Mouse (Mus musculus): Measurements from ENCODE around the gene Ddx59. TPM values are rescaled to one million over a fixed set of nuclear protein-coding genes. Genes with fewer than 3 reads are reported as not detected.
A peak's percentile ranks its signal among the peaks of the same experiment; 100 is the strongest.

Ddx59 gene
- polyA plus RNA-seq (2012; rRNA removed) = 2.1 and 3.6 TPM in 2 replicates

DNA sequence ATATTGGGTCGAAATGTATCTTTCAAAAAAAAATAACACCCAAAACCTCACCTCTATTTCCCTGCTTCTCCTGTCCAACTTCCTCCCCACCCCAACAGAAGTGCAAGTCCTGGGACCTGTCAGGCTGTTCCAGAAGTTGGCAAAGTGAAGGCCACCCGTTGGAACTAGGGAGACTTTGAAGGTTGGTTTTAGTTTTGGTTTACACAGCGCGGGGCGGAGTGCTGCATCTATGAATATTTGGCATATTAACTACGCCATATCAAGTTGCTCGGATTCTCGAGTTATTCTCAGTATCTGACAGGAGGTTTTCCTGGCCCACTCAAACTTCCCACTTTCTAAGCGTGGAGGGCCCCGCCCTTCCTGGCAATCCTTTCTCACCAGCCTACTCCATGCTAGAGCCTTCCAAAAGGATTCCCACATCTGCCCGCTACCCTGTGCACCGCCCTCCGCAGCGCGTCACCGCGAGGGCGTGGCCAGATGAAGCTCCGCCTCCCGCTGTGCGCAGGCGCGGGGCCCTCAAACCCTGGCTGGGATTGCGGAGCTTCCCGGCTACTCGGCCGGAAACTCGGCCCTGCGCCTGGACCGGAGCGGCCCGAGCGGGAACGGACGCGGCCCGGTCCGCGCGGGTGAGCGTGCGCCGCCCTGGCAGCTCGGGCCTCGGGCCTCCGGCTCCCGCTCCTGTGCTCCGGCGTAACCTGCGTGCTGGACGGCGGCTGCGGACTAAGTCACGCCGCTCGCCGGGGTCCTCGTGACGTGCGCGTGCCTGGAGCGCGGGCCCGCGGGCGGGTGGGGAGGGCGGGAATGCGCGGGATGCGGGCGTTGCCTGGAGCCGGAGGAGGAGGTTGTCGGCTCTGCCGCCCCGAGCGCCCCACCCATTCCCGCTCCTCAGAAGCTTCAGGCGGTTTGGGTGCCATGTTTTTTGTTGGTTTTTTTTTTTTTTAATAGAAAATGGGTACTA is at the start of gene Ddx59:
TSS of gene Ddx59 (plus strand) at position 474 of the 958 bp plus-strand sequence.
- peak; percentile 100 for DNase-seq
- peak; percentile 81 for TF ChIP-seq POLR2A (IDR thresholded peaks at IDR 0.05; ENCODE audit: borderline replicate concordance, extremely low read depth, low read depth, low read length)
- TF ChIP-seq CTCF (IDR thresholded peaks at IDR 0.05; ENCODE audit: insufficient read depth, low read length) = no peak
- WGBS = 1% methylated on average over 78 of the region's 78 CpGs
- H3K4me3 ChIP-seq (replicated peaks; ENCODE audit: extremely low read depth, low read depth, low read length) = peak within 1 kb of the TSS; percentile 87
- no peaks in the 10 kb centered on the region; the same call in 1 of the 2 replicates for H3K4me1 ChIP-seq (ENCODE audit: control insufficient read depth, insufficient read depth, low read length)

DNA sequence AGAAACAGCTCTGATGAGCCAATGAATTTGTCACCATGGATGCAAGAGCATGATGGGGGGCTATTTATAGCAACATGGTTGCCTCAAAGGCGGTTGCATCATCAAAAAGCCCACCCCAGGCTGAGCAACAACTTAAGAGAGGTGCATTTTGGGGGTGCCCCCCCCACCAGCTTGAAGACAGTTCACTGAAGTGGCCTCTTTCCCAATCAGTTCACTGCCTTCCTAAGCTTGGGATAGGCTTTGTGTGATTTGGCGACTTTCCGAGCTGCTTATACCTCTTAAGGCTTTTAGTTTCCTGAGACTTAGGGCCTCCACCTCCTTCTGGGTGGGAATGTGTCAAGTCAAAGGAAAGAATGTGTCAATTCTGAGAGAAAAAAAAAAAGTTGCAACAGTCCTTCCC is 49.1 kb upstream of the Ddx59 start:
- DNase-seq = peak; percentile 55
- WGBS = 75% methylated on average over 3 of the region's 3 CpGs
- no peak for TF ChIP-seq CTCF (IDR thresholded peaks at IDR 0.05; ENCODE audit: insufficient read depth, low read length)
- no peak for TF ChIP-seq POLR2A (IDR thresholded peaks at IDR 0.05; ENCODE audit: borderline replicate concordance, extremely low read depth, low read depth, low read length)
- H3K4me3 ChIP-seq (replicated peaks; ENCODE audit: extremely low read depth, low read depth, low read length) = no peak overlapping the region
- H3K4me1 ChIP-seq (ENCODE audit: control insufficient read depth, insufficient read depth, low read length) = peaks cover 2% of the 10 kb centered on the region

DNA sequence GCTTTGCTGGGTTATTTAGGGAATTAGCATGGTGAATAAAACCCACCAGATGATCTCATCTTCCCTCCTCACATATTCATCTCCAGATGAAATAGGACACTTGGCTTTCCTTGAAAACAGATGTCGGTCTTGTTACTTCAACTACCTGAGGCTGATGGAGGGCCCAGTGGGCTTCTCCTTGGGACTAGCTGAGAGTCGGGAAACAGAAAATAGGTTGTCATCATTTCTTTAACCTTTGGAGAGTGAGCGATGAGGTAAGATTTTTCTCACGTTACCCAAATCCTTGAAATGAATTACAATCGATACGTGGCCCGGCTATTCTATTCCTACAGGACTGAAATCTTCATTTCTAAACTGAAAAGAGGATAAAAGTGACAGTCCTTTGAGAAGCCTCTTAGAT is 35.8 kb upstream of the Ddx59 start:
- no peak overlapping the region for H3K4me3 ChIP-seq (replicated peaks; ENCODE audit: extremely low read depth, low read depth, low read length)
- 96% methylated on average over 7 of the region's 7 CpGs for whole genome bisulfite sequencing
- H3K4me1 ChIP-seq (ENCODE audit: control insufficient read depth, insufficient read depth, low read length) = 0 out of 2 replicates have a peak, but pooled peaks cover 2% of the 10 kb centered on the region
- no peak for DNase-seq
- no peak for TF ChIP-seq POLR2A (IDR thresholded peaks at IDR 0.05; ENCODE audit: borderline replicate concordance, extremely low read depth, low read depth, low read length)
- no peak for TF ChIP-seq CTCF (IDR thresholded peaks at IDR 0.05; ENCODE audit: insufficient read depth, low read length)

DNA sequence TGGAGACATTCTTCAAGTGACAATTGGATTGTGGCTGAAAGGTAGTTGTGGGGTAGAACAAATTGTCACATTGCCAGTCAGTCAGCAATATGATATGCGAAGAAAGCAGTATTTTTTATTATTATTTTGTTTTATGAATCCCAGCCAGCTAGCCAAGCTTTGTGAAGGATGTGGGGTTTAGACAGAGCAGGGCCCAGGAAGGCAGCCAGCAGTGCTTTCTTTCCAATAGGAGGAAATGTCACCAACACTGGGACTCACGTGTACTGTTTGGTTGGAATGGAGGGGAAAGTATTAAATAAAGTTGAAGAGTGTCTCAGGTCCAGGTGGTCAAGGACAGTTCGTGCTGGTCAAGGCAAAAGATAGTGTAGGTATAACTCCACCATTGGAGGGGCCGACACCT is 34.9 kb upstream of the Ddx59 start:
- WGBS = 77% methylated on average over 4 of the region's 4 CpGs
- 0 out of 2 replicates have a peak, but pooled peaks cover 2% of the 10 kb centered on the region for H3K4me1 ChIP-seq (ENCODE audit: control insufficient read depth, insufficient read depth, low read length)
- DNase-seq = no peak
- TF ChIP-seq CTCF (IDR thresholded peaks at IDR 0.05; ENCODE audit: insufficient read depth, low read length) = no peak
- no peak for TF ChIP-seq POLR2A (IDR thresholded peaks at IDR 0.05; ENCODE audit: borderline replicate concordance, extremely low read depth, low read depth, low read length)
- H3K4me3 ChIP-seq (replicated peaks; ENCODE audit: extremely low read depth, low read depth, low read length) = no peak overlapping the region

DNA sequence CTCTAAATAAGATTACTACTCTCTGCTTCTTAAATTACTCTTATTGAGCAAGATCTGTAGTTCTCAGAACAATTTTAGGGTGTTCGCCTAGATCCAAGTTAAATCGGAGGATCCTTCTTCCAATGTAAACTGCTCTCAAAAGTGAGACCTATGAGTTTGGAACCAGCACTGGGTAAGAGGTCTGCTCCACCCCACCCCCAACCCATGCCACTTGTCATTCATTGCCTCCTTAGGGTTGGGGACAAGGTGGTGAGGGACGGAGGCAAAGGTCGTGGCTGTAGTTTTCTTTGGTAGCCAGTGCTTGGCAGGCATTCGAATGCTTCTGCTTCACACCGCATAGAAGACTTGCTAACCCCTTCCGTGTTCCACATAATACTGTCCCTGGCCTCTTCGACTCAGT is 34.5 kb upstream of the Ddx59 start:
- Histone ChIP-seq H3K4me1 (ENCODE audit: control insufficient read depth, insufficient read depth, low read length) (0 out of 2 replicates have a peak, but pooled peaks cover 2% of the 10 kb centered on the region), H3K4me3 (replicated peaks; ENCODE audit: extremely low read depth, low read depth, low read length) (no peak overlapping the region)
- WGBS = 83% methylated on average over 8 of the region's 8 CpGs
- no peak for DNase-seq
- TF ChIP-seq POLR2A (IDR thresholded peaks at IDR 0.05; ENCODE audit: borderline replicate concordance, extremely low read depth, low read depth, low read length) (no peak), CTCF (IDR thresholded peaks at IDR 0.05; ENCODE audit: insufficient read depth, low read length) (no peak)

DNA sequence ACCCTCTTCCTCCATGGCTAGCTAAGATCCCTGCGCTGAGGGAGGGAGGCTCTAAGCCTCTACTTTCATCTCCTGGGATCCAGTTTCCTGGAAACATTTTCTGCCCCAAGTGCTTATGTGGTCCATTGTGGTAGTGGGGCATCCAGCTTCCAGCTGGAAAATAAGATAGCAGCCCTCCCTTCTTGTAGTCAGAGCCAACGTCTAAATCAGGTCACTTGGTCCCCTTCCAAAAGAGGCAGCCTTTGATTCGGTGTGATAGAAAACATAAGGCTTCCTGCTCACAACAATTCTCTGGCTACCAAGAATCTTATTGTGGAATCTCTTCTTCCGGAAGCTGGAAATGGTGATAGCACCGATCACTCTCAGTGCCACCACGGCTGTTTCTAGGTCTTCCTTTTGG is 33.9 kb upstream of the Ddx59 start:
- 37% methylated on average over 6 of the region's 6 CpGs for WGBS

DNA sequence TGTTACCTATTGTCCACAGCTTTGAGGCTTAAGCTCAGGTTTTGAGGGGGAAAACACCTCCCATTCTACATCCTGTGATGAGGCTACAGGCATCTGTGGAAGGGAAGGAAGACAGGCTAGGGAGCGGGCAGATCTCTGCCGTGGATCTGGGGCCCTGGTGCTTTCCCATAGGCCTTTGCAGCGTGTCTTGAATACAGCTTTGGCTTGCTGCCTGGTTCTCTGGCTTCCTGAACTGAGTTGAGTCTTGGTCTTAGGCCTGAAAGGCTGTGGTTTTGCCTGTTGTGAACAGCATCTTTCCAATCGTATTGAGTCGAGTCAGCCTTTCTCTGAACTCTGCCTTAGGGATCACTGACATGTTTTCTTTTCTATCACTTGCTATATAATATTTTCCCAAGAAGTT is 33.5 kb upstream of the Ddx59 start:
- H3K4me3 ChIP-seq (replicated peaks; ENCODE audit: extremely low read depth, low read depth, low read length) = no peak overlapping the region
- TF ChIP-seq CTCF (IDR thresholded peaks at IDR 0.05; ENCODE audit: insufficient read depth, low read length) (no peak), POLR2A (IDR thresholded peaks at IDR 0.05; ENCODE audit: borderline replicate concordance, extremely low read depth, low read depth, low read length) (no peak)
- 0 out of 2 replicates have a peak, but pooled peaks cover 2% of the 10 kb centered on the region for H3K4me1 ChIP-seq (ENCODE audit: control insufficient read depth, insufficient read depth, low read length)
- WGBS = 44% methylated on average over 5 of the region's 5 CpGs
- DNase-seq = no peak

More for the DNA sequence above, 33.9 kb upstream of the Ddx59 start:
- DNase-seq = no peak
- Histone ChIP-seq H3K4me1 (ENCODE audit: control insufficient read depth, insufficient read depth, low read length) (0 out of 2 replicates have a peak, but pooled peaks cover 2% of the 10 kb centered on the region), H3K4me3 (replicated peaks; ENCODE audit: extremely low read depth, low read depth, low read length) (no peak overlapping the region)
- TF ChIP-seq POLR2A (IDR thresholded peaks at IDR 0.05; ENCODE audit: borderline replicate concordance, extremely low read depth, low read depth, low read length) (no peak), CTCF (IDR thresholded peaks at IDR 0.05; ENCODE audit: insufficient read depth, low read length) (no peak)

DNA sequence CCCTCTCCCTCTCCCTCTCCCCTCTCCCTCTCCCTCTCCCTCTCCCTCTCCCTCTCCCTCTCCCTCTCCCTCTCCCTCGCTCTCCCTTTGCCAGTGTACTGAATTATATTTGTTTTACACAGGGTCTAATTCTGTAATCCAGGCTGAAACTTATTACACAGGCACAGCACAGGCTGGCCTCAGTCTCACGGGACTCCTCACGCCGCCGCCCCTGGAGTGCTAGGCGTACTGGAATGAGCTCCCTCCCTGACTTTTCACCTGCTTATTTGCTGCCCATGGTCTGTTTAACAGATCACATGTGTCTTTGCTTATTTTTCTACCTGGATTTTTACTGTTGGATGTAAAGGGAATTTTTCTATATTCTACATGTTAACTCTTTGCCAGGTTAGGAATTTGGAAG is 28.2 kb upstream of the Ddx59 start:
- TF ChIP-seq POLR2A (IDR thresholded peaks at IDR 0.05; ENCODE audit: borderline replicate concordance, extremely low read depth, low read depth, low read length) (no peak), CTCF (IDR thresholded peaks at IDR 0.05; ENCODE audit: insufficient read depth, low read length) (no peak)
- no peaks in the 10 kb centered on the region for H3K4me1 ChIP-seq (ENCODE audit: control insufficient read depth, insufficient read depth, low read length)
- DNase-seq = no peak
- no peak overlapping the region for H3K4me3 ChIP-seq (replicated peaks; ENCODE audit: extremely low read depth, low read depth, low read length)
- WGBS = 70% methylated on average over 5 of the region's 6 CpGs

DNA sequence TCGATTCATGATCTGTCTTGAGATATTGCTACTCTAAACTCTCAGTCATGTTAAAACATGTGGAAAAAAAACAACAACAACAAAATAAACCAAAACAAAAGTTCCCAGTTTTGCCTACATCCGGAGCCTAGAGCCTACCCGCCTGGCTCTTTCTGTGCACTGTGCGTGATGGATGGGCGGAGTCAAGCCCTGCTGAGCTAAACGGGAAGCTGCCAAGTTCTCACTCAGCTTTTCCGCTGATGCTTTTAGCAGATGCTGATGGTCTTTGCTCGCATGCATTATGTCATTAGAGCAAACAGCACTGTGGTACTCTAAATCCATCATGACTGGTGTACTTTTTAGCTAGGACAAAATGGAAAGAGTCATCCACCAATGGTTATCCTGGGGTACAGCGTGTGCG is 20.6 kb upstream of the Ddx59 start:
- no peak for DNase-seq
- no peak overlapping the region for H3K4me3 ChIP-seq (replicated peaks; ENCODE audit: extremely low read depth, low read depth, low read length)
- 29% methylated on average over 10 of the region's 10 CpGs for WGBS
- TF ChIP-seq POLR2A (IDR thresholded peaks at IDR 0.05; ENCODE audit: borderline replicate concordance, extremely low read depth, low read depth, low read length) = no peak
- TF ChIP-seq CTCF (IDR thresholded peaks at IDR 0.05; ENCODE audit: insufficient read depth, low read length) = no peak
- H3K4me1 ChIP-seq (ENCODE audit: control insufficient read depth, insufficient read depth, low read length) = no peaks in the 10 kb centered on the region

Measured in lung, adult 2 months (tissue).